Comparison of ENCODE assay signal across 9 mouse cellular contexts in the genomic region with DNA sequence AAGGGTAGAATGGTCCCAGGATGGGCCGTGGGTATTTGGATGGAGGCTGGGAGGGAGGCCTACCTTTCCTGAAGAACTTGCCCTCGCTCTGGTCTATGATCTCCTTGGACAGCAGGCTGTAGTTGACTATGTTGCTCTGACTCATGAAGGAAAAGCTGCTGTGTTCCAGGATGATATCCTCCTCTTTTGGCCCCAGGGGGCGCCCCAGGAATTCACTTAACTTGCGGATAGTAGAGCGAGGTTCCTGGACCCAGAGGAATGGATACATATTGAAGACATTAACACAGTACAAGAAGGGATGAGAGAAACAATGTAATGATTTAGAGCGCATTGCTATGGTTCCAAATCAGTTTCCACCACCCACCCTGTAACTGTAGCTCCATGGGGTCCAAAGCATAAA. TPM values are rescaled to one million over a fixed set of nuclear protein-coding genes. Genes with fewer than 3 reads are reported as not detected.
A peak's percentile ranks its signal among the peaks of the same experiment; 100 is the strongest.
DNase-seq lines count a peak whose midpoint lies in the region; ATAC-seq and TF ChIP-seq lines count a peak whose summit lies in the region.
"Had no signal": no experiment of that assay in that cellular context is flagged by ENCODE, and none has a peak within 500 bp of the region (broad histone marks: within the 10 kb centered on the region; RNA-seq: fewer than 3 reads in every experiment).

No protein-coding gene starts in this region.

- peak; percentile 47 for DNase-seq in kidney, adult 18-20 months
- peak; percentile 94 for DNase-seq in NIH3T3 (ENCODE audit: low read depth)
- peak in 2 of 3 experiments; percentile 18 to 32 for DNase-seq in liver, embryonic 14.5 days (ENCODE audit: low read depth in 3 of 3, low spot score in 3 of 3)
- DNase-seq in frontal cortex, postnatal 14 days (ENCODE audit: low spot score in 2 of 2): no peak
- DNase-seq: liver, embryonic 13.5 days had no signal

- 0 out of 2 replicates have a peak, but pooled peaks cover 5% of the 10 kb centered on the region for H3K4me1 ChIP-seq in kidney, embryonic 14.5 days (ENCODE audit: control insufficient read depth, insufficient read depth, low read length)
- peaks cover 43% of the 10 kb centered on the region for H3K4me1 ChIP-seq in embryonic facial prominence, embryonic 15.5 days
- 0 out of 4 replicates have a peak, but pooled peaks cover 0 to 2% of the 10 kb centered on the region in 2 experiments for H3K4me1 ChIP-seq in liver, embryonic 14.5 days (replicated peaks; ENCODE audit: control insufficient read depth in 2 of 2, insufficient read depth in 2 of 2, low read length in 1 of 2)

- no peaks in the 10 kb centered on the region for H3K9me3 ChIP-seq in kidney, embryonic 14.5 days (ENCODE audit: control insufficient read depth, low read length)
- H3K9me3 ChIP-seq in embryonic facial prominence, embryonic 15.5 days (replicated peaks): no peaks in the 10 kb centered on the region
- H3K9me3 ChIP-seq in liver, embryonic 14.5 days (ENCODE audit: control insufficient read depth, low read length): no peaks in the 10 kb centered on the region
- H3K9me3 ChIP-seq: liver, embryonic 13.5 days had no signal

- 61% methylated on average over 6 of the region's 6 CpGs for WGBS in kidney, embryonic 14.5 days
- 36% methylated on average over 6 of the region's 6 CpGs for WGBS in embryonic facial prominence, embryonic 15.5 days
- 45% methylated on average over 6 of the region's 6 CpGs for WGBS in liver, embryonic 14.5 days (ENCODE audit: insufficient replicate concordance)

- TF ChIP-seq CTCF in liver, embryonic 14.5 days (IDR thresholded peaks at IDR 0.05; ENCODE audit: low read depth): peak; percentile 62

- no peak for TF ChIP-seq EP300 in liver, embryonic 14.5 days (IDR thresholded peaks at IDR 0.05; ENCODE audit: low read depth)

- no peaks in the 10 kb centered on the region for H3K27me3 ChIP-seq in kidney, embryonic 14.5 days (ENCODE audit: control insufficient read depth, insufficient read depth, low read length)
- no peaks in the 10 kb centered on the region for H3K27me3 ChIP-seq in embryonic facial prominence, embryonic 15.5 days
- no peaks in the 10 kb centered on the region; the same call in 1 of the 2 replicates for H3K27me3 ChIP-seq in liver, embryonic 14.5 days (ENCODE audit: control insufficient read depth, insufficient read depth, low read length)

- no peak overlapping the region for H3K27ac ChIP-seq in kidney, embryonic 14.5 days (ENCODE audit: low read depth, low read length)
- H3K27ac ChIP-seq in embryonic facial prominence, embryonic 15.5 days (replicated peaks): peak overlapping the region; percentile 86
- H3K27ac ChIP-seq in liver, embryonic 14.5 days: no peak overlapping the region
- H3K27ac ChIP-seq: liver, embryonic 13.5 days had no signal

- no peaks in the 10 kb centered on the region for H3K36me3 ChIP-seq in kidney, embryonic 14.5 days (ENCODE audit: control insufficient read depth, insufficient read depth, low read length)
- no peaks in the 10 kb centered on the region for H3K36me3 ChIP-seq in embryonic facial prominence, embryonic 15.5 days
- no peaks in the 10 kb centered on the region for H3K36me3 ChIP-seq in liver, embryonic 14.5 days (replicated peaks; ENCODE audit: control insufficient read depth, insufficient read depth, low read depth)
- H3K36me3 ChIP-seq: liver, embryonic 13.5 days had no signal

- no peak overlapping the region for H3K4me3 ChIP-seq in kidney, embryonic 14.5 days (ENCODE audit: low read length)
- H3K4me3 ChIP-seq in embryonic facial prominence, embryonic 15.5 days (replicated peaks): no peak overlapping the region
- H3K4me3 ChIP-seq in liver, embryonic 14.5 days (ENCODE audit: insufficient read depth in 1 of 2, low read depth in 2 of 2, low read length in 2 of 2): no peak overlapping the region
- H3K4me3 ChIP-seq: liver, embryonic 13.5 days had no signal

- no peak overlapping the region for H3K4me2 ChIP-seq in kidney, embryonic 14.5 days (replicated peaks; ENCODE audit: low read depth, low read length)
- H3K4me2 ChIP-seq in embryonic facial prominence, embryonic 15.5 days (replicated peaks): no peak overlapping the region
- H3K4me2 ChIP-seq in liver, embryonic 14.5 days (ENCODE audit: low read depth): no peak overlapping the region
- H3K4me2 ChIP-seq: liver, embryonic 13.5 days had no signal

- no peak for ATAC-seq in kidney, embryonic 14.5 days (ENCODE audit: low FRiP score, low TSS enrichment)
- ATAC-seq in embryonic facial prominence, embryonic 15.5 days (ENCODE audit: insufficient number of reproducible peaks, low FRiP score, low TSS enrichment, low read depth): peak; percentile 21; the same call in 1 of the 2 replicates
- no peak for ATAC-seq in liver, embryonic 14.5 days (ENCODE audit: insufficient read depth)
- no peak for ATAC-seq in cerebellum, adult (ENCODE audit: insufficient number of reproducible peaks, low FRiP score, low TSS enrichment)
- no peak for ATAC-seq in megakaryocyte, adult 5-6 weeks (ENCODE audit: poor library complexity, severe bottlenecking)

- no peak overlapping the region for H3K9ac ChIP-seq in kidney, embryonic 14.5 days (ENCODE audit: low read depth, low read length)
- no peak overlapping the region for H3K9ac ChIP-seq in embryonic facial prominence, embryonic 15.5 days
- no peak overlapping the region for H3K9ac ChIP-seq in liver, embryonic 14.5 days (replicated peaks)
- H3K9ac ChIP-seq: liver, embryonic 13.5 days had no signal

RNA-seq across cellular contexts. Expression of a gene that starts 12.8 kb away (rescaled TPM):
- polyA plus RNA-seq in kidney, embryonic 14.5 days (2014; fragmentation: Nextera tagmentation; extraction: Ambion mirVana): 8.3 and 8.7 TPM in 2 replicates
- polyA plus RNA-seq in embryonic facial prominence, embryonic 15.5 days (2015; fragmentation: Nextera tagmentation; extraction: Ambion mirVana): 47.8 and 50.7 TPM in 2 replicates
- polyA plus RNA-seq in liver, embryonic 14.5 days (2012; rRNA removed): 0.75 and 1.1 TPM in 2 replicates
- 0.69 and 0.91 TPM in 2 replicates for polyA plus RNA-seq in liver, embryonic 14.5 days (2014; fragmentation: Nextera tagmentation; extraction: Ambion mirVana)
- total RNA-seq in megakaryocyte, adult 5-6 weeks (2015): not detected in 2 replicates
- not detected in 2 replicates for total RNA-seq in megakaryocyte, adult 5-6 weeks (2017)

RNA-seq across cellular contexts. Expression of a gene that starts 28.1 kb away (rescaled TPM):
- polyA plus RNA-seq in kidney, embryonic 14.5 days (2014; fragmentation: Nextera tagmentation; extraction: Ambion mirVana): 0.11 and 0.41 TPM in 2 replicates
- 6.5 and 6.9 TPM in 2 replicates for polyA plus RNA-seq in embryonic facial prominence, embryonic 15.5 days (2015; fragmentation: Nextera tagmentation; extraction: Ambion mirVana)
- 1.7 and 1.9 TPM in 2 replicates for polyA plus RNA-seq in liver, embryonic 14.5 days (2012; rRNA removed)
- 0.58 and 0.65 TPM in 2 replicates for polyA plus RNA-seq in liver, embryonic 14.5 days (2014; fragmentation: Nextera tagmentation; extraction: Ambion mirVana)
- total RNA-seq in megakaryocyte, adult 5-6 weeks (2015): 0.11 TPM in 1 of 2 replicates, not detected in the other
- total RNA-seq in megakaryocyte, adult 5-6 weeks (2017): 0.22 and 0.98 TPM in 2 replicates

RNA-seq across cellular contexts. Expression of a gene that starts 40.8 kb away (rescaled TPM):
- 0.61 and 0.99 TPM in 2 replicates for polyA plus RNA-seq in kidney, embryonic 14.5 days (2014; fragmentation: Nextera tagmentation; extraction: Ambion mirVana)
- 14.3 and 18.6 TPM in 2 replicates for polyA plus RNA-seq in embryonic facial prominence, embryonic 15.5 days (2015; fragmentation: Nextera tagmentation; extraction: Ambion mirVana)
- 0.07 and 0.14 TPM in 2 replicates for polyA plus RNA-seq in liver, embryonic 14.5 days (2012; rRNA removed)
- 0.06 and 0.23 TPM in 2 replicates for polyA plus RNA-seq in liver, embryonic 14.5 days (2014; fragmentation: Nextera tagmentation; extraction: Ambion mirVana)
- 0.36 and 1.8 TPM in 2 replicates for total RNA-seq in megakaryocyte, adult 5-6 weeks (2015)
- 0.24 and 0.33 TPM in 2 replicates for total RNA-seq in megakaryocyte, adult 5-6 weeks (2017)

RNA-seq across cellular contexts. Expression of a gene that starts 43.1 kb away (rescaled TPM):
- polyA plus RNA-seq in kidney, embryonic 14.5 days (2014; fragmentation: Nextera tagmentation; extraction: Ambion mirVana): 1,702 and 2,075 TPM in 2 replicates
- polyA plus RNA-seq in embryonic facial prominence, embryonic 15.5 days (2015; fragmentation: Nextera tagmentation; extraction: Ambion mirVana): 1,311 and 1,540 TPM in 2 replicates
- polyA plus RNA-seq in liver, embryonic 14.5 days (2012; rRNA removed): 1,340 and 1,385 TPM in 2 replicates
- 1,145 and 1,179 TPM in 2 replicates for polyA plus RNA-seq in liver, embryonic 14.5 days (2014; fragmentation: Nextera tagmentation; extraction: Ambion mirVana)
- total RNA-seq in megakaryocyte, adult 5-6 weeks (2015): 726 and 746 TPM in 2 replicates
- total RNA-seq in megakaryocyte, adult 5-6 weeks (2017): 1,905 and 2,227 TPM in 2 replicates

Comparison
In these comparisons a context has a peak if more than half of its experiments do, and no peak if none do; other contexts are left out.
1. DNase-seq: peak in kidney, adult 18-20 months (single experiment), NIH3T3 (single experiment) and liver, embryonic 14.5 days (2 of 3); none in frontal cortex, postnatal 14 days (0 of 2).